ENCODE assay signal across 21 mouse cellular contexts in the genomic region with DNA sequence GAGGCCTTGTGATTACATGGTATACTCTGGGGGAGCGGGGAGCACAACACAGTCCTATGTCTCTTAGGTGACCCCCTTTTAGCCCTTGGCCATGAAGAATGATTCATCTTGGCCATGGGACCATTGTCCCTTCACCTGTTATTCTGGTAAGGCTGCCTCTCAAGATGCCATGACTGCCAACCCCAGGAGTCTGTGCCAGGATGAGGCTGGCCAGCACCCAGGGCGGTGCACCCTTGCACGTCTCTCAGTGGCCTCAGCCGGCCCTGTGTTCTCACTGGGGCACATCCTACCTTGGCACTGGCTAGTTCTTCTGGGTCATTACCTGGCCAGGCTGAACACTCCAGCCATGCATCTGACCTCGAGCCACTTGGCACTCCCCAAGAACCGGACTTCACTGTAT. TPM values are rescaled to one million over a fixed set of nuclear protein-coding genes. Genes with fewer than 3 reads are reported as not detected.
DNase-seq lines count a peak whose midpoint lies in the region; ATAC-seq lines count a peak whose summit lies in the region.
"Had no signal": no experiment of that assay in that cellular context is flagged by ENCODE, and none has a peak within 500 bp of the region (broad histone marks: within the 10 kb centered on the region; RNA-seq: fewer than 3 reads in every experiment).

No protein-coding gene starts in this region.

- ATAC-seq in heart, embryonic 12.5 days (ENCODE audit: insufficient number of reproducible peaks, low FRiP score): no peak
- ATAC-seq in kidney, embryonic 15.5 days (replicated peaks; ENCODE audit: low FRiP score): no peak
- ATAC-seq in midbrain, embryonic 16.5 days: no peak
- ATAC-seq: inflammation-experienced regulatory T-cells, adult 6 months; midbrain, embryonic 13.5 days had no signal

- no peaks in the 10 kb centered on the region for H3K27me3 ChIP-seq in heart, embryonic 12.5 days (replicated peaks)
- H3K27me3 ChIP-seq in kidney, embryonic 15.5 days: no peaks in the 10 kb centered on the region
- H3K27me3 ChIP-seq in midbrain, embryonic 16.5 days (ENCODE audit: control insufficient read depth, insufficient read depth, low read depth, low read length): no peaks in the 10 kb centered on the region
- H3K27me3 ChIP-seq: forebrain, embryonic 12.5 days; limb, embryonic 15.5 days had no signal

- H3K27ac ChIP-seq in heart, embryonic 12.5 days (ENCODE audit: poor library complexity, severe bottlenecking): no peak overlapping the region
- H3K27ac ChIP-seq in kidney, embryonic 15.5 days: no peak overlapping the region
- H3K27ac ChIP-seq in midbrain, embryonic 16.5 days (ENCODE audit: low read length): no peak overlapping the region
- H3K27ac ChIP-seq: forebrain, embryonic 12.5 days; limb, embryonic 15.5 days; lung, embryonic 15.5 days; midbrain, embryonic 13.5 days had no signal

- peak; percentile 98 for DNase-seq in heart, adult 11 months
- DNase-seq in kidney, adult 9 months: peak; percentile 81
- DNase-seq in heart, postnatal 10 days: peak; percentile 76 to 87
- DNase-seq in kidney, postnatal 36 days: peak; percentile 58 to 83
- DNase-seq: cerebellum, adult 11-12 months; layer of hippocampus, postnatal 36 days; right cerebral cortex, adult 18-20 months; thymus, adult 18-20 months had no signal

- intact Hi-C loops in heart, postnatal 10 days (cut with DNase I): loop anchor here (5.0 kb wide), 1 partner anchor 37 kb away; no protein-coding TSS in a partner anchor

- peaks cover 5% of the 10 kb centered on the region; the same call in 1 of the 2 replicates for H3K9me3 ChIP-seq in heart, embryonic 12.5 days (replicated peaks)
- H3K9me3 ChIP-seq in kidney, embryonic 15.5 days (replicated peaks): no peaks in the 10 kb centered on the region
- no peaks in the 10 kb centered on the region for H3K9me3 ChIP-seq in midbrain, embryonic 16.5 days (replicated peaks; ENCODE audit: control insufficient read depth, low read length, poor library complexity, severe bottlenecking)
- H3K9me3 ChIP-seq: forebrain, embryonic 12.5 days; limb, embryonic 15.5 days; lung, embryonic 15.5 days; midbrain, embryonic 13.5 days had no signal

- no peak overlapping the region for H3K4me2 ChIP-seq in heart, embryonic 12.5 days
- no peak overlapping the region for H3K4me2 ChIP-seq in kidney, embryonic 15.5 days
- no peak overlapping the region for H3K4me2 ChIP-seq in midbrain, embryonic 16.5 days (ENCODE audit: low read length)
- H3K4me2 ChIP-seq: forebrain, embryonic 12.5 days; limb, embryonic 15.5 days; lung, embryonic 15.5 days; midbrain, embryonic 13.5 days had no signal

- WGBS in heart, embryonic 12.5 days: 86% methylated on average over 6 of the region's 6 CpGs
- 90% methylated on average over 6 of the region's 6 CpGs for WGBS in kidney, embryonic 15.5 days
- WGBS in midbrain, embryonic 16.5 days: 89% methylated on average over 6 of the region's 6 CpGs

- H3K4me1 ChIP-seq in heart, embryonic 12.5 days (replicated peaks): peaks cover 16% of the 10 kb centered on the region
- H3K4me1 ChIP-seq in kidney, embryonic 15.5 days: peaks cover 9% of the 10 kb centered on the region
- peaks cover 6% of the 10 kb centered on the region; the same call in 1 of the 2 replicates for H3K4me1 ChIP-seq in midbrain, embryonic 16.5 days (ENCODE audit: control insufficient read depth, insufficient read depth, low read length)

- no peak overlapping the region for H3K9ac ChIP-seq in heart, embryonic 12.5 days
- H3K9ac ChIP-seq in kidney, embryonic 15.5 days: no peak overlapping the region
- no peak overlapping the region for H3K9ac ChIP-seq in midbrain, embryonic 16.5 days (ENCODE audit: low read depth, low read length)
- H3K9ac ChIP-seq: forebrain, embryonic 12.5 days; limb, embryonic 15.5 days; lung, embryonic 15.5 days; midbrain, embryonic 13.5 days had no signal

- no peak overlapping the region for H3K4me3 ChIP-seq in heart, embryonic 12.5 days
- no peak overlapping the region for H3K4me3 ChIP-seq in kidney, embryonic 15.5 days (replicated peaks)
- no peak overlapping the region for H3K4me3 ChIP-seq in midbrain, embryonic 16.5 days (ENCODE audit: low read depth, low read length)
- H3K4me3 ChIP-seq: forebrain, embryonic 12.5 days; limb, embryonic 15.5 days; lung, embryonic 15.5 days; midbrain, embryonic 13.5 days had no signal

- H3K36me3 ChIP-seq in heart, embryonic 12.5 days: peaks cover 8% of the 10 kb centered on the region; the same call in 1 of the 2 replicates
- no peaks in the 10 kb centered on the region for H3K36me3 ChIP-seq in kidney, embryonic 15.5 days
- H3K36me3 ChIP-seq in midbrain, embryonic 16.5 days (ENCODE audit: control insufficient read depth, insufficient read depth, low read length): no peaks in the 10 kb centered on the region
- H3K36me3 ChIP-seq: forebrain, embryonic 12.5 days; limb, embryonic 15.5 days; lung, embryonic 15.5 days; midbrain, embryonic 13.5 days had no signal

RNA-seq across cellular contexts. Expression of a gene that starts 35.7 kb away (rescaled TPM):
- polyA plus RNA-seq in heart, embryonic 12.5 days (2016; fragmentation: Nextera tagmentation; extraction: Ambion mirVana): 0.36 TPM in 1 of 2 replicates, not detected in the other
- 0.23 TPM in 1 of 2 replicates, not detected in the other for polyA plus RNA-seq in kidney, embryonic 15.5 days (2015; fragmentation: Nextera tagmentation; extraction: Ambion mirVana)
- 1 to 10 TPM; 1.6 to 1.7 TPM for total RNA-seq in heart, postnatal 10 days (2021)
- not detected in 2 replicates for polyA plus RNA-seq in midbrain, embryonic 16.5 days (2015; fragmentation: Nextera tagmentation; extraction: Ambion mirVana)
- total RNA-seq: granulocyte monocyte progenitor cell, adult 5-6 weeks; layer of hippocampus, adult 18-20 months; layer of hippocampus, postnatal 36 days; megakaryocyte progenitor cell, adult 5-6 weeks had no signal
- polyA plus RNA-seq: forebrain, embryonic 12.5 days; hindbrain, embryonic 11.5 days; lung, embryonic 15.5 days; midbrain, embryonic 13.5 days had no signal

RNA-seq across cellular contexts. Expression of a gene that starts 41.6 kb away (rescaled TPM):
- 209 and 214 TPM in 2 replicates for polyA plus RNA-seq in heart, embryonic 12.5 days (2016; fragmentation: Nextera tagmentation; extraction: Ambion mirVana)
- polyA plus RNA-seq in kidney, embryonic 15.5 days (2015; fragmentation: Nextera tagmentation; extraction: Ambion mirVana): 0.49 and 1.2 TPM in 2 replicates
- over 10,000 TPM in 1 of 2 experiments, 1,000 to 10,000 TPM in 1; 9,939 to 10,365 TPM for total RNA-seq in heart, postnatal 10 days (2021)
- 0.40 TPM in 1 of 2 replicates, not detected in the other for polyA plus RNA-seq in midbrain, embryonic 16.5 days (2015; fragmentation: Nextera tagmentation; extraction: Ambion mirVana)
- total RNA-seq: ES-E14; granulocyte monocyte progenitor cell, adult 5-6 weeks; megakaryocyte progenitor cell, adult 5-6 weeks had no signal
- polyA plus RNA-seq: forebrain, embryonic 12.5 days; inflammation-experienced regulatory T-cells, adult 6 months; midbrain, embryonic 13.5 days had no signal

Comparison
In these comparisons a context has a peak if more than half of its experiments do, and no peak if none do; other contexts are left out.
1. RNA of a gene that starts 41.6 kb away (polyA plus RNA-seq): 209 to 214 TPM in heart, embryonic 12.5 days; 0.49 to 1.2 TPM in kidney, embryonic 15.5 days and 0.40 TPM in midbrain, embryonic 16.5 days; every median in the first group is over 10 times any median in the second.
2. Peak in every context shown above with its lines, with median percentiles within 50 percentile points of each other: DNase-seq.